Mouse (Mus musculus): ENCODE data around the gene Dpf1.

Dpf1 gene

GRCm38 (mm10) chr7:29288942-29289638, 14.7 kb upstream of the Dpf1 start, which contains the start of gene Ppp1r14a:
Gene Ppp1r14a (plus strand): TSS chr7:29289308.
- DNase-seq (ENCODE audit: low read depth, low spot score), result no peak

GRCm38 (mm10) chr7:29289856-29290255, 13.9 kb upstream of the Dpf1 start:
- DNase-seq (ENCODE audit: low read depth, low spot score), result no peak

GRCm38 (mm10) chr7:29290691-29291485, 12.9 kb upstream of the Dpf1 start:
- no peak for DNase-seq (ENCODE audit: low read depth, low spot score)

GRCm38 (mm10) chr7:29291616-29292457, 11.9 kb upstream of the Dpf1 start:
- no peak for DNase-seq (ENCODE audit: low read depth, low spot score)

GRCm38 (mm10) chr7:29292458-29293098, 11.2 kb upstream of the Dpf1 start:
- DNase-seq (ENCODE audit: low read depth, low spot score), result no peak

GRCm38 (mm10) chr7:29293131-29294065, 10.4 kb upstream of the Dpf1 start:
- DNase-seq (ENCODE audit: low read depth, low spot score), result no peak

GRCm38 (mm10) chr7:29294111-29294761, 9.5 kb upstream of the Dpf1 start:
- no peak for DNase-seq (ENCODE audit: low read depth, low spot score)

GRCm38 (mm10) chr7:29295861-29296647, 7.7 kb upstream of the Dpf1 start:
- DNase-seq (ENCODE audit: low read depth, low spot score), result no peak

GRCm38 (mm10) chr7:29296998-29297397, 6.8 kb upstream of the Dpf1 start:
- DNase-seq (ENCODE audit: low read depth, low spot score), result no peak

- no peak for DNase-seq (ENCODE audit: low read depth, low spot score)
These were observed 2.6 kb upstream of the Dpf1 start for GRCm38 (mm10) chr7:29301127-29301566.

- no peak for DNase-seq (ENCODE audit: low read depth, low spot score)
These were observed 1.1 kb upstream of the Dpf1 start for GRCm38 (mm10) chr7:29302641-29303040.

- no peak for DNase-seq (ENCODE audit: low read depth, low spot score)
These were observed 912 bp downstream of the Dpf1 start for GRCm38 (mm10) chr7:29304463-29305262.

GRCm38 (mm10) chr7:29305263-29305988, 1.7 kb downstream of the Dpf1 start:
- no peak for DNase-seq (ENCODE audit: low read depth, low spot score)

GRCm38 (mm10) chr7:29306108-29306507, 2.4 kb downstream of the Dpf1 start:
- no peak for DNase-seq (ENCODE audit: low read depth, low spot score)

- no peak for DNase-seq (ENCODE audit: low read depth, low spot score)
These were observed 2.9 kb downstream of the Dpf1 start for GRCm38 (mm10) chr7:29306619-29307018.

GRCm38 (mm10) chr7:29307350-29308104, 3.8 kb downstream of the Dpf1 start:
- DNase-seq (ENCODE audit: low read depth, low spot score), result peak; percentile 93

- no peak for DNase-seq (ENCODE audit: low read depth, low spot score)
These were observed 5.5 kb downstream of the Dpf1 start for GRCm38 (mm10) chr7:29309221-29309721.
